Mouse (Mus musculus): Measurements from ENCODE around the gene Ephb1.

Ephb1 gene

DNA sequence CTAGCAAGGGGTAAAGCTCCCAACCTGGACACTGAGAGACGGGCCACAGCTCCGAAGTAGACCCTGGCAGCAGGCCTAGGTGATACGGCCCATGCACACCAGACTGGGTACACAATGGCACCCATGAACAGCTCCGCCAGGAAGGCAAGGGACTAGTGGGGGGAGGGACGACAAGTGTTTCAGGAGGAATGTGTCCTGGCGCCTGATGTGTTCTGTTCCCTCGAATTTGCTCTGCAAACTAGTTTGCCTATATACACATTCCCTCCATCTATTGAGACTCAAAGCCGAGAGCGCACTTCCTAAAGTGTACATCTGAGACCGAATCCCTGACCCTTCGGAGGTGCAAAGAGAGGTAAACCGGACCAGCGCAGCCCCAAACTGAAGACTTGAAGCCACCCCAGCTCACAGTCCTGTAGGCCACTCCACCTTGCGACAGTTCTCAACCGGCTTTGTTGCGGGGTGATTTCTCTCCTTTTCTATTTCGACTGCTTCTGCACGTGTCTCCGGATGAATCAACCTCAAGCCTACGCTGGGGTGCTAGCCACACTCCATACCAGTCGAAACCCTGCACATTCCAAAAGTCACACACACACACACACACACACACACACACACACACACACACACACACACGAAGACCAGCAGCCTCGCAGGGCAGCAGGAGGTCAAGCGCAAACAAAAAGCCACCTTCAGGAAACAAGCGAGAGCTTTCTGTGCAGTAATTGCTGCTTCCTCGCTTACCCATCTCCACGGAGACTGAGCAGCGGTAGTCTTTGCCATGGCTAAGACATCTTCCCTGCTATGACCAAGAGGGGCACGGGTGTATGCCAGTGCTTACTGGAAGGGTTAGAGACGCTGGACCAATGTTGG, 2.1 kb downstream of the Ephb1 start:
- DNase-seq (ENCODE audit: low spot score), result no peak

- DNase-seq (ENCODE audit: low spot score), result no peak
These were observed 2.8 kb downstream of the Ephb1 start for GRCm38 (mm10) chr9:102351721-102352120.

DNA sequence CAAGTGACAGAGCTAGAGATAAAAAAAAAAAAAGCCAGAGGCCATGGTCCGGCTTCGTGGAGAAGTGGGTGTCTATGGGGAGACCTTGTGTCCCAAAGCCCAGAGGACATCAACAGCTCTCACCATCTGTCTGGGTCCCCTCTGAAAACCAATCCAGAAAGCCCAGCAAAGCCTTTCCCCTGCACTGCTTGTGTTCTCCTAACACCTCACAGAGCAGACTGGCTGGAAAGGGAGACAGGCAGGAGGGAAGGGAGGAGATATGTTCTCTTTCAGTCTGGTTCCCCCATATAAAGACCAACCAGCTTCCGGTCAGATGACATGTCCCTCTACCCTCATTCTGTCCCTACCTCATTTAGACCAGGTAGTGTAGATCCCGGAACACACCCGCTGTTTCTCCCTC, 3.3 kb downstream of the Ephb1 start:
- DNase-seq (ENCODE audit: low spot score), result no peak

GRCm38 (mm10) chr9:102350696-102351095, 3.8 kb downstream of the Ephb1 start:
- DNase-seq (ENCODE audit: low spot score), result no peak

DNA sequence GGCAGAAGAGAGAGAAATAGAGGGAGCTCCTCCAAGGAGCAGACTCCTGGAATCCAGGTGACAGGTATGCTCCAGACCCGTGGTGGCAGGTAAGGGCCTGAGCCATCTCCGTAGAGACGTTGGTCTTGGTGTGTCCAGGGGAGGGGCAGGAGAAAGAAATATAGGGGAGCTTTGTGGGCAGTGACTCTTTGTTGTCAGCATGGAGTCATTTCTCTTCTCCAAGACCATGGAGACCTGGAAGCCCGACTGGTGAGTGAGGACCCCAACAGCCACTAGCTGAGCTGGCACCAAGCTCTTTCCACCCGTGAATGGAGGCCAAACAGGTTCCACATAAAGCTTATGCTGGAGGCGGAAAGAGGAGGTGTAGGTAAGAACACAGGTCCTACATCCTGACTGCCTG, 4.4 kb downstream of the Ephb1 start:
- DNase-seq (ENCODE audit: low spot score), result no peak

DNA sequence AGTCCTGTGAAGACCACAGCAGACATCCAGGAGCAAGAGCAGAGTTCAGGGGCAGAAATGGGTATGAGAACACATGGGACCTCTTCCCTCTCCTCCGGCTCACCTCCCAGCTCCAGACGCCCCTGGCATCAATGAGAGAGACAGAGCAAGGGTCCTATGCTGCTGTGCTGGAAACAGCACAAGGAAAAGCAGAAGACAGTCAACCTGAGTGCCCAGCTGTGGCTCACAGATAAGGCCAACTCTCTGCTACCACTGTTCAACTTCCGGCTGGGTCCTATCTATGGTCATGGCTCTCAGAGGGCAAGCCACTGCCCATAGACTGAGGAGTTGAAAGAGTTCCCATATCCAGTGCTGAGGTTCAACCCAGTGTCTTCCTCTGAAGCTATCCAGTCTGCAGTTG, 7.7 kb downstream of the Ephb1 start:
- DNase-seq (ENCODE audit: low spot score), result no peak

DNA sequence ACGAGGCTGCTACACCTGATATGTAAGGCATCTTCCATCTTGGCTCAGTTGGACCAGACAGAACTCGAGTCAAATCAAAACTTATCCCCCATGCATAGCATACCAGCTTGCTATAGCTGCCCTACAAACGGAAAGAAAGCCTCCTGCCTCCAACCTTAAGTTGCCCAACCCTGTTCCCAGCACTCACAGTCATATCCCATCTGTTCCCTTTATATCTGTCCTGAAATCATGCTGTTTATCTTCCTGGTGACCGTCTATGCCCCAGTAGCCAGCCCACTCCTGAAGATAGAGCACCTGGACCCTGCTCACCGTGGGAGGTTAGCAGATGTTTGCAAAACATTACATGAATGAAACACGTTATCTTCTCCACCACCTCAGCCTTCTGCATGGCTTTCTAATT, 9.0 kb downstream of the Ephb1 start:
- DNase-seq (ENCODE audit: low spot score), result no peak

DNA sequence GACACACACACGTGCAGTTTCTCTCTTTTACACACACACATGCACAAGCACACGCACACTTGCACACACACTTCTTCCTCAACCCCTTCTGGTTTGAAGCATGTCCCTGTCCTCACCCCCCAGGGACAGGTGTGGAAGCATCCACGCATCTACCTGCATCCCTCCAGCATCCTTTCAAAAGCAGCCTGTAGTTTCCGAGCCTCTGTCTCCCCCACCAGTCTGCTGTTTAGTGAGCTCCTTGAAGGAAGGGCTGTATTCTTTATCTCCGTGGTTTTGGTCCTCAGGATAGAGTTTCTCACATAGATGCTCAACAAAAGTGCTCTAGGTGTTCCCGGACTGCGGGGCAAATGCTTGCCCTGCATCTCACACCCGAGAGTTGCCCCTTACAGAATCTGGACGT, 9.4 kb downstream of the Ephb1 start:
- DNase-seq (ENCODE audit: low spot score), result no peak

DNA sequence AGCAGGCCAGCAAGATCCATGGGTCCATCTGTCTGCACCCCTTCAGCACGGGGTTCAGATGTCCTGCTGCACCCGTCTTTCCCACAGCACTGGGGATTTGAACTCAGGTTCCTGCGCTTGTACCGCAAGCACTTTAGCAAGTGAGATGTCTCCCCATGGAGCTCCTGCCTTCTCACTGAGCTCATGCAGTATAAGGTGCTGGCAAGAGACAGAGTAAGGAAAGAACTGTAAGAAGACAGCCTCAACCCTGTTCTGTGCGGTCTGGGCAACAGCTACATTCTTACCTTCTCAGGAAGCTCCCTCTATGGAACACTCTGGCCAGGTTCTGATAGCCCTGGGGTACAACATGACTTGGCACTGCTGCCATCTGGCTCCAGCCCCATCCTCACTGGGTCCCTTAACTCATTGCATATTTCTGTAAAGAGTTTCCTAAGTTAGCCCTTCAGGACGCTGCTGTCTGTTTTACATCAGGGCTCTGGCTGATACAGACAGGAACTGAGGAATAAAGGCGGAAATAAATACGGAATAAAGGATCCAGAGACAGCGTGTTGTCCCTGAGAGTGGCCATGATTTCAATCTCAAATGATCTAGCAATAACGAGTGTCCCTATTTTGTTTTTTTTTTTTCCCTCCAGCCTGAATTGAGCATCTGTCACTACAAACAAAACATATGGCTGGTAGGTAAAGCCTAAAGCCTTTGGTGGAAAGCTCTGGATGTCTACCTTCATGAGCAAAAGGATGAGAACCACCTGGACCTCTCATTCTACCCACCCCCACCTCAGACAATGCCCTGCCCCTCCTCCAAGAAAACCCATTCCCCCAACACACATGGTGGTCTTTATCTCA, 10.2 kb downstream of the Ephb1 start:
- no peak for DNase-seq (ENCODE audit: low spot score)

GRCm38 (mm10) chr9:102343061-102343460, 11.4 kb downstream of the Ephb1 start:
- no peak for DNase-seq (ENCODE audit: low spot score)

GRCm38 (mm10) chr9:102342026-102342425, 12.5 kb downstream of the Ephb1 start:
- DNase-seq (ENCODE audit: low spot score), result no peak

DNA sequence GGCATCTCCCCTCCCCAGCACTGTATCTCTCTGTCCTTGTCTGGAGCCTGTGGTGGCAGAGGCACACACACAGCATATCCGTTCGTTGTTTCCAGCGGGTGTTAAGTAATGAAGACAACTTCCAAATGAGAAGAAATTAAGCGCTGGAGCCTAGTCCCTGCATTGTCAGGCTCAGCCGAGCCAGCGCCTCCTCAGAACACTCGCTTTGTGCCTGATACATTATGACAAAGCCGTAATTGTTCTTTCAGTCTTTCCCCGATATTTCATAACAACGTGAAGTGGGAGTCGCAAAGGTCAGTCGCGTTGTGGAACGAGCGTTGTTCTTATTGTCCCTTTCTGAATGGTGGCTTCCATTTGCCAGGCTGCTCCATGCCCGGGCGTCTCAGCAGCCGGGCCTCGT, 13.7 kb downstream of the Ephb1 start:
- no peak for DNase-seq (ENCODE audit: low spot score)

GRCm38 (mm10) chr9:102335571-102336282, 18.8 kb downstream of the Ephb1 start:
- DNase-seq (ENCODE audit: low spot score), result no peak

DNA sequence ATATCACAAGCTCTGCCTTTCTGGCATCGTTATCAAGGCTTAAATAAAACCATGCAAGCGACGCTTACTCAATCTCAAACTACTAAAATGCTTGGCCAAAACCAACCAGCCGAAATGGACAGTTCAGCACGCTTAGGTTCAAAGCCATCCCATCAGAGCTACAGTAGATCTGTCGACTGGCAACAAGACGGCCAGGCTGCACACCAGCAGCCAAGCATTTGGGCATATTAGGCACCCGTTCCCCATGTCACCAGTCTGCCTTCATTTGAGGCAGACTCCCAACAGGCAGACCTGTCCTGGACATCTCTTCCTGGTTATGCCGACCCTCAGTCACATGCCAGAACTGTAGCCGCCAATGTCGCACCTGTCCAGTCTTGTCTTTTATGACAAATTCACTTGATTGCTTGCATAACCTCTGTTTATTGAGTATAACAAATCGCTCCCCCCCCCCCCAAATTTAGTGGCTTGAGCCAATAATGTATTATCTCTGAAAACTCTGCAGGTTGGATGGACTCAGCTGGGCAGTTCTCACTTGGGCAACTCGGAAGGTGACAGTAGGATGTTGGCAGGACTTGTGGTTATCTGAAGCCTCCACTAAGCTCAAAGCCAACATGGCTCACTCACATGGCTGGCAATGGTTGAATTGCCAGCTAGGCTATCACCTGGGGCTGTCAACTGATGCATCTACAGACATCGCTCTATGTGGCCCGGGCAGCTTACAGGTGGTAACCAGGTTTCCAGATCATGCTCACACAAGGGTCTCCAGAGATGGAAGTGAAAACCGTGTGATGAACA, 24.0 kb downstream of the Ephb1 start:
- no peak for DNase-seq (ENCODE audit: low spot score)

GRCm38 (mm10) chr9:102327625-102328150, 26.8 kb downstream of the Ephb1 start:
- DNase-seq (ENCODE audit: low spot score), result no peak

DNA sequence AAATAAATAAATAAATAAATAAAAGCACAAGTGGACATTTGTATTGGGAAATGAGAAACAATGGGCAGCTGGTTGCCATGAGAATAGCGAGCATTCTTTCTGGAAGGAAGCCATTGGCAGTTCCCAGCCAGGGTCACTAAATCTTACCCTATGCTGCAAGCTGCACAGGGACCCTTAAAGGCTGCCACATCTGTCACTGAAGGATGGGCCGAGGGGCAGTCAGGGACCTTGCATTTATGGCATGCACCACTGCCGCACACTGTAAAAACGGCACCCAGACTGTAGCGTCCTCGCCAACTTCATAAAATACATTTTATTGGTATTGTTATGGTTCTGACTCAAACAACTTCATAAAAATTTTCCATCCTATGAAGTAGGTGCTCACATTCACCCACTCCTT, 39.1 kb downstream of the Ephb1 start:
- no peak for DNase-seq (ENCODE audit: low spot score)

- no peak for DNase-seq (ENCODE audit: low spot score)
These were observed 39.7 kb downstream of the Ephb1 start for GRCm38 (mm10) chr9:102314795-102315194.

GRCm38 (mm10) chr9:102310431-102310830, 44.1 kb downstream of the Ephb1 start:
- DNase-seq (ENCODE audit: low spot score), result no peak

GRCm38 (mm10) chr9:102309278-102309677, 45.2 kb downstream of the Ephb1 start:
- DNase-seq (ENCODE audit: low spot score), result no peak

- no peak for DNase-seq (ENCODE audit: low spot score)
These were observed 46.8 kb downstream of the Ephb1 start for GRCm38 (mm10) chr9:102307656-102308055.

DNA sequence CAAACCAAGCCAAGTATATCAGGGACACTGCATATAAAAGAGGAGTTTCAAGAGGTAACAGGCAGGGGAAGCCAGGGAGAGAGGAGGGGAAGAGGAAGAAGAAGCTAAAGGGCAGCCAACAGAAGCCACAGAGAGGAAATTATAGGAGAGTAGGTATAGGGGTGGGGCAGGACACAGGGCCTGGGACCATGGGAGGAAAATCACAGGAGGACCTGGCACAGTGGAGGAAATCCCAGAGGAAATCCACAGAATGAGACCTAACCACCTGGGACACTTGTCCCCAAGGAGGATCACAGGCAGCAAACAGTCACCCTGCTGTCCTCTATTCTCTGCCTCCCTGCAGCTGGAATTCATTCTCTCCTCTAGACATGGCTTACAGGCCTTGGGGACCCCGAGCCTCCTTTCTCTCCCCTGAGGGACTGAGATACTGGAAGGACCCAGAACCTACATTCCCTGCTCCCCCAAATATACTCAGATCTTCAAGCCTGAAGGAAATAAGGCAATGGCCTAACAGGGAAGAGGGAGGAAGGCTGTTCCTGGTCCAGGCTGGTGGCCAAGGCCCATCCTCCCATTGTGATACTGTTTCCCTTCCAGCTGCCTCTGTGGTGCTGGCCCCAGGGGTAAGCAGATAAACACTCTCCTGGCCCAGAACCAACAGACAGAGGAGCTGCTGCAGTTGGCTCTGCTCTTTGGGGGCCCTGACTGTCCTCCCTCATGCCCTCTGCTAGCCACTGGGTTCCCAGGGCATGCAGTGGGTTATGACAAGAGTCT, 47.7 kb downstream of the Ephb1 start:
- peak; percentile 33 for DNase-seq (ENCODE audit: low spot score)

Measured in testis, postnatal 14 days (tissue).